Mouse (Mus musculus) liver, embryonic 12.5 days (tissue): Measurements from ENCODE around the gene Ephb2. TPM values are rescaled to one million over a fixed set of nuclear protein-coding genes. Genes with fewer than 3 reads are reported as not detected.

ENCODE experiments used
- ATAC-seq: fragments of 200-750 bp; cut with Nextera tagmentation; 2 replicates; pipeline ENCODE4 v1.8.0; 2017; ENCODE audit warnings: moderate number of reproducible peaks, mild to moderate bottlenecking, moderate library complexity
- H3K27ac ChIP-seq: fragments of 300-500 bp; sonication (generic); 2 replicates; pipeline ENCODE4 v1.5.1; 2016; ENCODE audit warnings: mild to moderate bottlenecking
- H3K27me3 ChIP-seq: fragments of 300-500 bp; sonication (generic); replicated peaks from 2 replicates; pipeline ENCODE4 v1.6.1; 2016; ENCODE audit warnings: mild to moderate bottlenecking, moderate library complexity
- H3K36me3 ChIP-seq: fragments of 300-500 bp; sonication (generic); 2 replicates; pipeline ENCODE4 v1.6.1; 2016; ENCODE audit warnings: mild to moderate bottlenecking, moderate library complexity
- H3K4me1 ChIP-seq: fragments of 300-500 bp; sonication (generic); 2 replicates; pipeline ENCODE4 v1.6.1; 2016
- H3K4me2 ChIP-seq: fragments of 300-500 bp; sonication (generic); 2 replicates; pipeline ENCODE4 v1.6.1; 2016; ENCODE audit warnings: mild to moderate bottlenecking, moderate library complexity
- H3K4me3 ChIP-seq: fragments of 300-500 bp; sonication (generic); 2 replicates; pipeline ENCODE4 v1.5.1; 2016; ENCODE audit warnings: mild to moderate bottlenecking, moderate library complexity
- H3K9ac ChIP-seq: fragments of 300-500 bp; sonication (generic); 2 replicates; pipeline ENCODE4 v1.6.1; 2016; ENCODE audit warnings: mild to moderate bottlenecking, moderate library complexity
- H3K9me3 ChIP-seq: fragments of 300-500 bp; sonication (generic); replicated peaks from 2 replicates; pipeline ENCODE4 v1.6.1; 2016; ENCODE audit warnings: mild to moderate bottlenecking, moderate library complexity
- WGBS: fragments of 180-500 bp; shearing (Covaris S2); methylation state at CpG from one replicate; pipeline ENCODE4 v1.1.7; 2016; ENCODE audit not compliant: insufficient replicate concordance; 5-methylcytosine and 5-hydroxymethylcytosine counted together
- polyA plus RNA-seq: library from polyadenylated mRNA; unstranded; fragments of >200 nt; fragmentation: Nextera tagmentation; extraction: Ambion mirVana; gene quantifications from 2 replicates; pipeline ENCODE4 v1.2.1, GENCODE M21; 2016

Ephb2 gene
- polyA plus RNA-seq, 1 experiment from 2014 or later: 1.4 TPM

DNA sequence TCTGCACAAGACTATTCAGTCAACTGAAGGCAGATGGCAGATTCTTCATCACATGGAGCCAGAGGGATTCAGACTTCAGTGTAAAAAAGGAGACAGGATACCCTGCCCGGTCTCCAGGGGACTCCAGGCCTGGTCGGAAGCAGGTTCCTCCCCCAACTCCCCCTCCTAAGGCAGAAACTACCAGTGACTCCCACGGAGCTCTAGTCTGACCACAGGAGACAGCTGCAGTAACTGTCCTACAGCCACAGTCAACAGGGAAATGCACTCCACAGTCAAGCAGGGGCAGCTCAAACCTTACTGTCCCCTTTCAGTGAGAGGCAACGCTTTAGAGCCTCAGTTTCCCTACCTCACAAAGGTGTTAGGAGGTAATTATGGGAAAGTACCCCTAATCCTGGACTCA, 23.2 kb downstream of the Ephb2 start:
- Histone ChIP-seq H3K27ac (no peak overlapping the region), H3K4me1 (peaks cover 4% of the 10 kb centered on the region; the same call in 1 of the 2 replicates), H3K9ac (no peak overlapping the region), H3K4me3 (no peak overlapping the region), H3K9me3 (no peaks in the 10 kb centered on the region), H3K27me3 (no peaks in the 10 kb centered on the region; the same call in 1 of the 2 replicates), H3K4me2 (no peak overlapping the region), H3K36me3 (no peaks in the 10 kb centered on the region)
- WGBS: 31% methylated on average over 4 of the region's 4 CpGs
- ATAC-seq: no peak

DNA sequence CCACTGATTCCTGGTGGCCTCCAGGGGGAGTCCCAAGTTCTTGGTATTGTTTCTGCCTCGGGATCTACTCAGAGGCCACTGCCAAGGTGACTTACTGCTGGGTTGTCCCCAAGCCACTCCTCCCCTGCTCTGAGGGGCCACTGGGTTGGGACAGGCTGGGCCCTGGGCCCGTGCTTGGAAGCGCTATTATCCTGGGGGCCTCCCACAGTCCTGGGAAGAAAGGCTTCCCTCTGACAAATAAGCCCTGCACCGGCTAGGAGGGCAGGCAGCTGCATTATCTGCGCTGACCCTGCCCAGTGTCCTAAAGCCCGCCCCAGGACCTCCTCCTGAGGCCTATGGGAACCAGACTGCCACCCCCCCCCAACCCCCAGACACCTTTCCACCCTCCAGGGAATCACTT, 24.2 kb downstream of the Ephb2 start:
- H3K36me3 ChIP-seq: no peaks in the 10 kb centered on the region
- H3K9ac ChIP-seq: no peak overlapping the region
- H3K4me1 ChIP-seq: peaks cover 4% of the 10 kb centered on the region; the same call in 1 of the 2 replicates
- no peak for ATAC-seq
- no peaks in the 10 kb centered on the region; the same call in 1 of the 2 replicates for H3K27me3 ChIP-seq
- H3K4me3 ChIP-seq: no peak overlapping the region
- no peak overlapping the region for H3K4me2 ChIP-seq
- 56% methylated on average over 6 of the region's 6 CpGs for WGBS
- H3K9me3 ChIP-seq: no peaks in the 10 kb centered on the region
- H3K27ac ChIP-seq: no peak overlapping the region

DNA sequence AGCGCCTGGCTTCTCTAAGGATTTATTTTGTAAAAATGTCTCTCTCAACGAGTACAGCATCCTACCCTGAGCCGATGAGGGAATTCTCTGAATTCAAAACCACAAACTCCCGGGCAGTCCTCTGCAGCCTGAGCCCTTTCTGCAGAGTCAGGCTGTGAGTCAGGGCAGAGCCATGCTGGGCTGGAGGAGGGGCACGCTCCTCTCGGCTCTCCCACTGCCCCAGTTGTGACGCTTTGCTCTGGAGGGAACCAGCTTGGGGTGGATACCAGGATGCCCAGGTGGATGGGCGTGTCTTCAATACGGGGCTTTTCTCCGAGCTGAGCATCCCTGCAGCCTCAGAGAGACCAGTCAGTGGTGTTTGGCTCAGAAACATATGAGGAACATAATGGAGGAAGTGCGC, 27.3 kb downstream of the Ephb2 start:
- Histone ChIP-seq H3K4me2 (no peak overlapping the region), H3K4me1 (peaks cover 4% of the 10 kb centered on the region; the same call in 1 of the 2 replicates), H3K36me3 (no peaks in the 10 kb centered on the region), H3K9me3 (no peaks in the 10 kb centered on the region), H3K9ac (no peak overlapping the region), H3K27me3 (peaks cover 4% of the 10 kb centered on the region; the same call in 1 of the 2 replicates), H3K4me3 (no peak overlapping the region), H3K27ac (no peak overlapping the region)
- ATAC-seq: no peak
- 24% methylated on average over 11 of the region's 11 CpGs for WGBS

DNA sequence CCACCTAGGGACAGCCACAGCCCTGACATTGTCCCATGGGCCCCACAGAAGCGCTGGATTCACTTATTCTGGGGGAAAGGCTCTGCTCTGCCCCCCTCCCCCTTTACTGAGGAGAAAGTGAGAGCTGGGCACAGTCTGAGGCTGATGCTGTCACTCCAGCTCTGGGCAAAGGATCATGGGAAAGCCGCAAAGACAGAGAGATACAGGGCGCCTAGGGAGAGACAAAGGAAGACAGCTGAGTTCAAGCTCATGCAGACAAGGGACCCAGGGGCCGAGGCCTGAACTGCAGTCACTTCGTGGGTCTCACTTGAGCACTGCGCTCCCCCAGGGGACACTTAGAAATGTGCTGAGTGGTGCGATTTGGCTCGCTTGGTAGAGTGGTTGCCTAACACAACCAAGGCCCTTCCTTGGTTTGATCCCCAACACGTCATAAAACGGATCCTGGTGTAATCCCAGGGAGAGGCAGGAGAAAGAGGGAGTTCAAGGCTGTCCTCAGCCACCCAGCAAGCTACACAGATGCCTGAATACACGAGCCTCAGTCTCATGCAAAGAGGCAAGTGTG, 28.3 kb downstream of the Ephb2 start:
- Histone ChIP-seq H3K9ac (no peak overlapping the region), H3K36me3 (no peaks in the 10 kb centered on the region), H3K9me3 (no peaks in the 10 kb centered on the region), H3K27ac (no peak overlapping the region), H3K4me3 (no peak overlapping the region), H3K4me1 (peaks cover 4% of the 10 kb centered on the region; the same call in 1 of the 2 replicates), H3K27me3 (peaks cover 4% of the 10 kb centered on the region; the same call in 1 of the 2 replicates), H3K4me2 (no peak overlapping the region)
- no peak for ATAC-seq
- 55% methylated on average over 11 of the region's 11 CpGs for WGBS

DNA sequence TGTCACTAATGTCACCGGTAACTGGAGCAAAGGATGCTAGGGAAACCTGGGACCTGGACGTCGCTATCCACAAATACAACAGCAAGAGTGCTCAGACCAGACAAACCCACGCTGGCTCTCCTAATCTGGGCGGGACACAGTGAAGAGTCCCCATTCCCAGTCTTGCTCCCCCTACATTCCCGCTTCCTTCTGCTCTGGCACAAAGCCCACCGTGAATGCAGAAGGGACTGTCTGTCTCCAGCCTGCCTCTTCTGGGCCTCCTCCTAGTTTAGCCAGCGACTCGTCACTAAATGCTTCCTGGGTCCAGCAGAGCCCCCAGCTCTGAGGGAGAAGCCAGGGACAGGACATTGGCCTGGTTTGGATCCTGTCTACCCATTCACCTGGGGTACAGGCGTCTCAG, 29.5 kb downstream of the Ephb2 start:
- no peak overlapping the region for H3K27ac ChIP-seq
- no peak overlapping the region for H3K4me2 ChIP-seq
- H3K4me1 ChIP-seq: peaks cover 10% of the 10 kb centered on the region; the same call in 1 of the 2 replicates
- no peak for ATAC-seq
- H3K9me3 ChIP-seq: no peaks in the 10 kb centered on the region
- no peaks in the 10 kb centered on the region for H3K36me3 ChIP-seq
- WGBS: 62% methylated on average over 10 of the region's 10 CpGs
- no peak overlapping the region for H3K4me3 ChIP-seq
- H3K9ac ChIP-seq: no peak overlapping the region
- peaks cover 4% of the 10 kb centered on the region for H3K27me3 ChIP-seq

DNA sequence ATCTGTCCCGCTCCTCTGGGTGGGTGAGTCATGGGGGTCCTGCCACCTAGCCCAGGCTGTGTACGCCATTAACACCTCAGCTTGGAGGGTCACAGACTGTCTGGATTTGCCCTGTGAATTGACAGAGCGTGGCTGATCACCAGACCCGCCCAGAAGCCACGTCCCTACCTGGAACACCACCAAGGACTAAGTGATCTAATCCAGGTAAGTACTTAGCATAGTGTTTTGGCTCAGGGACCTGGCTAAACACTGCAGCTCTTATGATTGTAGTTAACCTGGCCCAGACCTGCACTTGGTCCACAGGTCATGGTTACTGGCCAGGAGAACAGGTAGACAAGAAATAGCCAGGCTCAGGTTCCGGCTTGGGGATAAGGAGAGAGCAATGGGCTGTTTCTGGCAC, 31.4 kb downstream of the Ephb2 start:
- Histone ChIP-seq H3K27me3 (peaks cover 10% of the 10 kb centered on the region), H3K9ac (no peak overlapping the region), H3K4me3 (no peak overlapping the region), H3K4me1 (peaks cover 14% of the 10 kb centered on the region; the same call in 1 of the 2 replicates), H3K36me3 (no peaks in the 10 kb centered on the region), H3K4me2 (no peak overlapping the region), H3K9me3 (no peaks in the 10 kb centered on the region), H3K27ac (no peak overlapping the region)
- no peak for ATAC-seq
- 72% methylated on average over 6 of the region's 6 CpGs for WGBS

DNA sequence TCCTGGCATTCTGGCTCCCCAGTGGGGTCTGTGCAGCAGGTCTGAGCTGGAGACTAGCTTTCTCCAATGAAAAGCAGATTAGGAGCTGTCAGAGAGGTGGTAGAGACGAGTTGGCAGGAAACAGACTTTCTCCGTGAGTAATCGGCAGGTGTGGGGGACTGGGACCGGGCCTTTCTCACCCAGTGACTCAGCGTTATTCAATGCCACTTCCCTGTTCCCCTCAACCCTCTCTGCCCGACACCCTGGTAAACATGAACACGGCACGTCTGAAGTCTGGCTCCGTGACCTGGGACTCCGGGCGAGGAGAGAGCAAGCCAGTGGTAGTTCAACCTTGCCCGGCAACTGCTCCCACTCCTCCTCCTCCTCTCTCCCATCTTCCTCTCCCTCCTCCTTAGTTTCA, 33.3 kb downstream of the Ephb2 start:
- ATAC-seq: no peak

DNA sequence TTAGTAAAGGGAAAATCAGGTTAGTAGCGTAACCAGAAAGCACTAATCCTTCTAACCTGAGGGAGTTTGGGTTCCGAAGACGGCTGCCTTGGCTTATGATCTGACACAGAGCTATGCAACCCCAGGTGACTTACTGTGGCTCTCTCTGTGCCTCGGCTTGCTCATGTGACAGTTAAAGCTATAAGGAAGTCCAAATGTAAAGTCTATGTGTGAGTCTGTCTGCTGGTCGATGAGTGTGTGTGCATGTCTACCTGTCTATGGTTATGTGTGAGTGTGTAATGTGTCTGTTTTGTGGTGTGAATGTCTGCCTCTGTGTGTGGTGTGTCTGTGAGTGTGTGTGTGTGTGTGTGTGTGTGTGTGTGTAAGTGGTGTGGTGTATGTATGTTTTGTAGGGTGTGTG, 33.8 kb downstream of the Ephb2 start:
- WGBS: 67% methylated on average over 5 of the region's 5 CpGs
- no peak overlapping the region for H3K4me3 ChIP-seq
- H3K27me3 ChIP-seq: peaks cover 20% of the 10 kb centered on the region
- H3K9me3 ChIP-seq: no peaks in the 10 kb centered on the region
- no peak overlapping the region for H3K27ac ChIP-seq
- H3K4me2 ChIP-seq: no peak overlapping the region
- H3K36me3 ChIP-seq: no peaks in the 10 kb centered on the region
- peaks cover 25% of the 10 kb centered on the region for H3K4me1 ChIP-seq
- ATAC-seq: no peak
- no peak overlapping the region for H3K9ac ChIP-seq

More for the DNA sequence above, 33.3 kb downstream of the Ephb2 start:
- no peak overlapping the region for H3K4me2 ChIP-seq
- H3K9me3 ChIP-seq: no peaks in the 10 kb centered on the region
- peaks cover 23% of the 10 kb centered on the region for H3K4me1 ChIP-seq
- H3K27me3 ChIP-seq: peaks cover 18% of the 10 kb centered on the region
- no peaks in the 10 kb centered on the region for H3K36me3 ChIP-seq
- WGBS: 26% methylated on average over 12 of the region's 12 CpGs
- no peak overlapping the region for H3K27ac ChIP-seq
- H3K9ac ChIP-seq: no peak overlapping the region
- H3K4me3 ChIP-seq: no peak overlapping the region

DNA sequence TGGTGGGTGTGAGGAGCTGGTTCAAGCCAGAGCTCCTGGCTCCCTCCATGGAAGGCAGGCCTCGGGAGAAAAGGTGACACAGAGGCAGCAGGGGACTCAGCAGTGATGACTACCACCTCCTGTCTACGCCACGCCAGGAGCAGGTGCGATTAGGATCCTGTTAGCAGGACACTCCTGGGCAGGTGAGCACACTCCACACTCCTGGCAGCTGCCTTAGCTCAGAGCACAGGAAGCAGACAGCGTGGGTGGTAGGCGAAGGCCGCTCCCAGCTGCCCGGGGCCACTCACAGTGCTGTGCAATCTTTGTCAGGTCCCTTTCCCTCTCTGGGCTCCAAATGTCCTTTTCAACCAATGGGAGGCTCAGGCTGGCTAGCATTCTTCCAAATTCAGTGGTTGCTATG, 34.3 kb downstream of the Ephb2 start:
- H3K36me3 ChIP-seq: no peaks in the 10 kb centered on the region
- 64% methylated on average over 8 of the region's 8 CpGs for WGBS
- H3K4me3 ChIP-seq: no peak overlapping the region
- H3K9me3 ChIP-seq: no peaks in the 10 kb centered on the region
- peaks cover 25% of the 10 kb centered on the region for H3K4me1 ChIP-seq
- ATAC-seq: no peak
- no peak overlapping the region for H3K4me2 ChIP-seq
- H3K27me3 ChIP-seq: peaks cover 21% of the 10 kb centered on the region
- no peak overlapping the region for H3K27ac ChIP-seq
- no peak overlapping the region for H3K9ac ChIP-seq

DNA sequence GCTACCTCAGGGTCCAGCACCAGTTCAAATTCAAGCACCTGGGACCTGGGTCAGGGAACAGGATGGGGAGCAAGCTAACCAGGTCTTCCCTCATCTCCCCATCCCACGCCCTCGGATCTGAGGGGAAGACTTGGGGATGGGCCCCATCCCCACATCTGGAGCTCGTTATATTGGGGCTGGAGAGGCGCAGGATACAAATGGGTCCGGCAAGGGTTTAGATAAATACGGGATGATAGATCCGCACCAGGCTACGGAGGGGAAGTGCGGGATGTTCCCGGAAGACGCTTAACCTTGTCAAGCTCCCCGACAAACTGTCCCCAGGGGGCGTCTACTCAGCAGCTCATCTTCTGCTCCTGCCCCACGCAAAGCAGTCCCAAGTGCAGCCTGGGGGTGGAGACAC, 35.4 kb downstream of the Ephb2 start:
- H3K4me1 ChIP-seq: peaks cover 25% of the 10 kb centered on the region
- no peak overlapping the region for H3K4me3 ChIP-seq
- H3K27ac ChIP-seq: no peak overlapping the region
- no peak for ATAC-seq
- no peak overlapping the region for H3K4me2 ChIP-seq
- peaks cover 24% of the 10 kb centered on the region for H3K27me3 ChIP-seq
- 66% methylated on average over 14 of the region's 14 CpGs for WGBS
- H3K36me3 ChIP-seq: no peaks in the 10 kb centered on the region
- H3K9me3 ChIP-seq: no peaks in the 10 kb centered on the region
- no peak overlapping the region for H3K9ac ChIP-seq

DNA sequence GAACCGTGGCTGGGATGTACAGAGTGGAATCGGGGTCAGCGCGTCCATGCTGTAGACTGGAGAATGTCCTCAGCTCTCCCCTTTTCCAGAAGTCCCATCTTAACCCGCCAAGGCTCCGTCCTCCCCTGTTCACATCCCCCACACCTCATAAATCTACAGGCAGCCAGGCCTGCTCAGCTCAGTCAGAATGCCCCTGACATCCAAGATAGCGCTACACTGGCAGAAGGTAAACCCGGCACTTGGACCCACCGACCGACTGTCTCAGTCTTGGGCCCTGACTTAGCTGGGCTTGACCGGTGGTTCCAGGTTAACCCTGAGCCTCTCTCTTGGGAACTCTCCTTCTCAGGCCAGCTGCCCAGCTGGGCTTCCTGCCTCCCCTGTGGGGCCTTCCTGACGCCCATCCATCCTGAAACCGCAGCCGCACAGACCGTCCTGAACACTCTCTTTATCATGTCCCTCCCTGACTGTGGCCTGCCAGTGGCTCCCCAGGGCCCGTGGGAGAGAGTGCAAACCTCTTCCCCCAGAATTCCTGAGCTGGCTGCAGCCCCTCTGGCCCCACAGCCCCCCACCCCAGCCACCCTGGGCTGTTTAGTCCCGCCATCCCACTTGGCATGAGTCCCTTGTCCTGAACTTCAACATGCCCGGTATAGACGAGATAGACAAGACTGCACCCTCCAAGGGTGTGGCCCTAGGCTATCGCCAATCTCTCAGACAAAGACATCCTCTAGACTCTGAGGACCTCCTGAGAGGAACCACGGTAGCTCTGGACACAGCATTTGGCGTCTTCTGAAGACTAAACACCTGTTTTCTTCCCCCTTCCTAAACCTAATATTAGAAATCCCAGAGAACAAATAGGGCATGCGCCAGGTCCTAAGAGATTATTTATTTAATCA, 37.9 kb downstream of the Ephb2 start:
- ATAC-seq: no peak
- peaks cover 25% of the 10 kb centered on the region for H3K4me1 ChIP-seq
- H3K36me3 ChIP-seq: no peaks in the 10 kb centered on the region
- WGBS: 28% methylated on average over 23 of the region's 23 CpGs
- H3K4me3 ChIP-seq: no peak overlapping the region
- no peak overlapping the region for H3K27ac ChIP-seq
- H3K27me3 ChIP-seq: peaks cover 20% of the 10 kb centered on the region
- no peaks in the 10 kb centered on the region for H3K9me3 ChIP-seq
- no peak overlapping the region for H3K9ac ChIP-seq
- no peak overlapping the region for H3K4me2 ChIP-seq

DNA sequence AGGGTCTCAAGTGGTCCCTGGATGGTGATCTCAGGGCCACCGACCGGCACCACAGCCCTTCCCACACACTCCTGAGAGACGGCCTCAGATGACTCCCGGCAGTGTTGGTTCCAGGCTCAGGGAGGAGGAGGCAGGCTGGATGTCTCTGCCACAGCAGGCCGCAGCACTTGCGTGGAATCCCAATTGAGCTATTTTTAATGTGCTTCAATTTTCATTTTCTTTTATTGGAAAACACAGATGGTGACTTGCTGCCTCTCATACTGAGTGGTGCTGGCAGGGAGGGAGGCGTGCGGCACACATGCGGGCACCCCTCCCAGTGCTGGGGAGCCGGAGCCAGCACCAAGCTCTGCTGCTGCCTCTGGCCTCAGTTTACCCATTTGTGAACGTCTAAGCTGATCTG, 42.5 kb downstream of the Ephb2 start:
- Histone ChIP-seq H3K27me3 (peaks cover 14% of the 10 kb centered on the region; the same call in 1 of the 2 replicates), H3K9me3 (no peaks in the 10 kb centered on the region), H3K27ac (no peak overlapping the region), H3K9ac (no peak overlapping the region), H3K4me3 (no peak overlapping the region), H3K36me3 (no peaks in the 10 kb centered on the region), H3K4me2 (no peak overlapping the region), H3K4me1 (peaks cover 10% of the 10 kb centered on the region)
- WGBS: 75% methylated on average over 11 of the region's 11 CpGs
- no peak for ATAC-seq
